Mouse (Mus musculus) cerebellum, postnatal 36 days (tissue): ENCODE results near the gene Rreb1.

Experiments
- DNase-seq, 2 experiments: peaks; one replicate each; pipeline ENCODE4 v3.0.0; 2021 to 2022; ENCODE audit warnings: mixed read lengths in 2 of 2

The Rreb1 gene

GRCm38 (mm10) chr13:37781557-37781956 lies 3.4 kb downstream of the Rreb1 start:
- no peak for DNase-seq

- no peak for DNase-seq
These were observed 3.9 kb downstream of the Rreb1 start for GRCm38 (mm10) chr13:37782144-37782543.

- no peak for DNase-seq
These were observed 5.5 kb downstream of the Rreb1 start for GRCm38 (mm10) chr13:37783676-37784075.

GRCm38 (mm10) chr13:37784226-37784625 lies 6.0 kb downstream of the Rreb1 start:
- no peak for DNase-seq

GRCm38 (mm10) chr13:37792739-37793336 lies 14.6 kb downstream of the Rreb1 start:
- DNase-seq = no peak

GRCm38 (mm10) chr13:37798811-37799210 lies 20.6 kb downstream of the Rreb1 start:
- DNase-seq = no peak

GRCm38 (mm10) chr13:37799413-37799812 lies 21.2 kb downstream of the Rreb1 start:
- no peak for DNase-seq

GRCm38 (mm10) chr13:37801101-37802075 lies 23.2 kb downstream of the Rreb1 start:
- no peak for DNase-seq

GRCm38 (mm10) chr13:37802246-37803003 lies 24.2 kb downstream of the Rreb1 start:
- no peak for DNase-seq

GRCm38 (mm10) chr13:37803244-37803643 lies 25.0 kb downstream of the Rreb1 start:
- no peak for DNase-seq

- DNase-seq = no peak
These were observed 25.8 kb downstream of the Rreb1 start for GRCm38 (mm10) chr13:37804023-37804422.

GRCm38 (mm10) chr13:37815001-37815400 lies 36.8 kb downstream of the Rreb1 start:
- DNase-seq = no peak

GRCm38 (mm10) chr13:37816736-37817135 lies 38.5 kb downstream of the Rreb1 start:
- no peak for DNase-seq

GRCm38 (mm10) chr13:37821413-37821812 lies 43.2 kb downstream of the Rreb1 start:
- no peak for DNase-seq

GRCm38 (mm10) chr13:37824331-37824920 lies 46.2 kb downstream of the Rreb1 start:
- DNase-seq = no peak

GRCm38 (mm10) chr13:37824956-37825645 lies 46.9 kb downstream of the Rreb1 start:
- DNase-seq = no peak

- no peak for DNase-seq
These were observed 47.6 kb downstream of the Rreb1 start for GRCm38 (mm10) chr13:37825646-37826280.

- peak; percentile 11 to 27 for DNase-seq
These were observed 48.2 kb downstream of the Rreb1 start for GRCm38 (mm10) chr13:37826281-37826993.

GRCm38 (mm10) chr13:37826994-37827262 lies 48.7 kb downstream of the Rreb1 start:
- no peak for DNase-seq

GRCm38 (mm10) chr13:37827263-37827995 lies 49.2 kb downstream of the Rreb1 start:
- DNase-seq = peak in 1 of 2 experiments; percentile 12
